Comparison of ENCODE assay signal across 26 mouse cellular contexts in genomic region chr8:73881606-73882005, GRCm38 (mm10).
"Had no signal": no experiment of that assay in that cellular context is flagged by ENCODE, and none has a peak within 500 bp of the region (broad histone marks: within the 10 kb centered on the region; RNA-seq: fewer than 3 reads in every experiment).

No protein-coding gene starts in this region.

- ATAC-seq: hindbrain, postnatal 0 days; intestine, embryonic 16.5 days; liver, embryonic 12.5 days had no signal

- DNase-seq: gastrocnemius, postnatal 14 days; gastrocnemius, postnatal 36 days; heart, adult 2 months; heart, postnatal 14 days; heart, postnatal 36 days; kidney, adult 11 months; kidney, adult 2 months; kidney, adult 9 months; kidney, postnatal 14 days; kidney, postnatal 36 days; layer of hippocampus, adult 9-11 months; layer of hippocampus, postnatal 36 days; left cerebral cortex, postnatal 4 days had no signal

- H3K36me3 ChIP-seq: heart, embryonic 13.5 days; heart, embryonic 15.5 days; hindbrain, embryonic 13.5 days; hindbrain, embryonic 15.5 days; kidney, embryonic 15.5 days; limb, embryonic 13.5 days; limb, embryonic 15.5 days; liver, embryonic 12.5 days had no signal

- H3K4me3 ChIP-seq: heart, adult 2 months; heart, embryonic 13.5 days; heart, embryonic 15.5 days; hindbrain, embryonic 13.5 days; hindbrain, embryonic 15.5 days; kidney, embryonic 15.5 days; limb, embryonic 13.5 days; limb, embryonic 15.5 days; liver, embryonic 12.5 days had no signal

- H3K9me3 ChIP-seq: heart, embryonic 13.5 days; heart, embryonic 15.5 days; hindbrain, embryonic 13.5 days; hindbrain, embryonic 15.5 days; kidney, embryonic 15.5 days; limb, embryonic 13.5 days; limb, embryonic 15.5 days; liver, embryonic 12.5 days had no signal

- H3K27ac ChIP-seq: heart, adult 2 months; heart, embryonic 13.5 days; heart, embryonic 15.5 days; hindbrain, embryonic 13.5 days; hindbrain, embryonic 15.5 days; hindbrain, postnatal 0 days; kidney, embryonic 15.5 days; kidney, postnatal 0 days; limb, embryonic 13.5 days; limb, embryonic 15.5 days; liver, embryonic 12.5 days; liver, embryonic 14.5 days had no signal

- H3K9ac ChIP-seq: heart, embryonic 13.5 days; heart, embryonic 15.5 days; hindbrain, embryonic 13.5 days; hindbrain, embryonic 15.5 days; kidney, embryonic 15.5 days; limb, embryonic 13.5 days; limb, embryonic 15.5 days; liver, embryonic 12.5 days; liver, embryonic 14.5 days had no signal

- H3K27me3 ChIP-seq: heart, embryonic 13.5 days; heart, embryonic 15.5 days; hindbrain, embryonic 13.5 days; hindbrain, embryonic 15.5 days; kidney, embryonic 15.5 days; limb, embryonic 13.5 days; limb, embryonic 15.5 days; liver, embryonic 12.5 days had no signal

- H3K4me2 ChIP-seq: heart, embryonic 11.5 days; heart, embryonic 13.5 days; heart, embryonic 15.5 days; hindbrain, embryonic 13.5 days; hindbrain, embryonic 15.5 days; kidney, embryonic 15.5 days; limb, embryonic 13.5 days; limb, embryonic 15.5 days; liver, embryonic 12.5 days had no signal

- H3K4me1 ChIP-seq: heart, embryonic 13.5 days; heart, embryonic 15.5 days; hindbrain, embryonic 13.5 days; hindbrain, embryonic 15.5 days; kidney, embryonic 15.5 days; limb, embryonic 13.5 days; limb, embryonic 15.5 days; liver, embryonic 12.5 days had no signal
